Mouse (Mus musculus) hematopoietic stem cell, adult 5-6 weeks (primary cell): ENCODE results near the gene Tspyl2. TPM values are rescaled to one million over a fixed set of nuclear protein-coding genes. Genes with fewer than 3 reads are reported as not detected.
"Not testable (repeated sequence)": the region's sequence is repeated elsewhere in the genome, so short reads cannot be mapped to it uniquely, and the experiment has no call there.

ENCODE experiments used
- ATAC-seq, 2 experiments: fragments of 125-278 bp in 1 of 2; replicated peaks in 1 of 2; 2 replicates each; pipeline ENCODE4 v1.8.0; 2016 to 2017; ENCODE audit warnings: inconsistent platforms in 2 of 2, mild to moderate bottlenecking in 2 of 2, moderate number of reproducible peaks in 2 of 2, low read depth in 1 of 2, moderate TSS enrichment in 1 of 2; ENCODE audit not compliant: low FRiP score in 2 of 2, poor library complexity in 2 of 2, severe bottlenecking in 2 of 2, insufficient read depth in 1 of 2, low TSS enrichment in 1 of 2
- total RNA-seq: library from RNA; stranded (forward); fragments of 172-1452, 232-1000 nt; gene quantifications from 2 replicates; pipeline ENCODE4 v1.2.3, GENCODE M21; 2017

The Tspyl2 gene
- total RNA-seq = 34.0 and 39.6 TPM in 2 replicates

DNA sequence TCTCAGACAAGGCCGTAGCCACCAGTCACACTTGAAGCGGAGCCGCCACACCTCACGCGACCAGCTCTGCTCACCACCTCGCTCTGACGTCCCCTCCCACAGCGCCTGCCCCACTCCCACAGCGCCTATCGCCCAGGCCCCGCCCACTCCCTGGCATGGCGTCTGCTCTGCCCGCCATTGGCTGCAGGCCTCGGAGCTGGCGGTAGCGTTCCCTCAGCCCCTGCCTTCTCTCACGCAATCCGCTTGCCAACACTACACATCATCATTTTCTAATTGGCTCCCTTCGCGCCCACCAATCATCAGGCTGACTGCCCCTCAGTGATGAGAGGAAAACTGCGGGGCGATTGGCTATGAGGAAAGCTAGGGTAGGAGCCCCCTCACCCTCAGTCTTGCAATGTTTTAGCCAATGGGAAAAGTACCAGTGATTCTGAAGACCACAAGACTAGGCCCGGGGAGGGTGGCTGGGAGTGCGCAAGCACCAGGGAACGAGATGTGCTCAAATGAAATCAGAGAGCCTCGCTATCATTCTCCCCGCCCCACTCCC, at the start of gene Tspyl2:
Gene Tspyl2 (minus strand): TSS at position 68 of the 544 bp plus-strand sequence.
- peak; percentile 97 to 99 for ATAC-seq

DNA sequence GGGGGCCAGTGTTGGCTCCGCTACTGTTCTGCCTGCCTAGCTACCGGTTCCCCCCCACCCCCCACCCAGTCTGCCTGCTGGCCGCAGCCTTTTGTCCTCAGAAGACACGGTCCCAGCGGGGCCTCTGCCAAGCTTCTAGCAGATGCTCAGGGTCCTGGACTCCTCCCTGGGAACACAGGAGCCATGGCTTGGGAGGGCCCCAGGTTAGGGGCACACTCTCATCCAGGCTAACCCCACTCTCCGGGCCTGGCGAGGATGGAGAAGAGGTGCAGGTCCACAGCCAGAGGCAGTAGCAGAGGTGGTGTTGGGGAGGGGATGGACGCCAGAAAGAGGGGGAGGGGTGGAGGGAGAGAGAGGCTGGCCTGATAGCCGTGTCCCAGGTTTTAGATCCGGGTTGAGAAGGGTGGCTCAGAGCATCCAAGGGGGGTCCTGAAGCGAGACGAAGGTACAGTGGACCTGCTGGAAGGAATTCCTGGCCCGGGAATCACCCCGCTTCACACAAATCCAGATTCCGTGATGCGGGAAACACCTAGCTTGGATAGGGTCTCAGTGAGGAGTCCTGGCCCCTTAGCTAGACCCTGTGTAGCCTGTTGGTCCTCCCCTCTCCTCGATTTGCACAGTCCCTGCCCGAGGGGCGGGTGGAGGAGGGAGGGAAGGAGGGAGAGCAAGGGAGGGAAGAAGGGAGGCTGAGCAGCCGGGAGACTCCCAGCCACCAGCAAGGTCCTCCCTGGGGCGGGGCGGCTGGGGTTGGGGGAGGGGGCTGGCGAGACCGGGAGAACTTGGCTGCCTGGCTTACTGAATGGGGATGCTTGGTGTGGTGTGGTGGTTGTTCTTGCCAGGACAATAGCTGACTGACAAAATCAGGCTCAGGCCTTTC, 26.4 kb upstream of the Tspyl2 start, which contains the start of gene Gpr173:
Gene Gpr173 (minus strand): TSS at position 308 of the 877 bp plus-strand sequence.
- ATAC-seq = no peak

DNA sequence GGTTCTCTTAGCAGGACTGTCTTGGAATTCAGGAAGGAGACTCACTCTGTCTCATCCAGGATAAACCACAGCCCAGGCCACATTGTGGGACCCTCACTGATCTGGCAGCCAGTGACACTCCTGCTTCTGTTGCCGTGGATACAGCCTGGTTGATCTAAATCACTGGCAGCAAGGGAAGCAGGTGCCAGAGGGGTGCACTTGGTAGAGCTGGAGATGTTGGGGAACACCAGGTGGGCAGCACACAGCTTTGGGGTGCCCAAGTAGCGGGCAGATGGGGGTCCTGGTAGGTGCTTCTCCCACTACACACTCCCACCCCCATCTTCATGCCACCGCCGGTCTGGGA, 25.8 kb upstream of the Tspyl2 start:
- ATAC-seq = no peak

DNA sequence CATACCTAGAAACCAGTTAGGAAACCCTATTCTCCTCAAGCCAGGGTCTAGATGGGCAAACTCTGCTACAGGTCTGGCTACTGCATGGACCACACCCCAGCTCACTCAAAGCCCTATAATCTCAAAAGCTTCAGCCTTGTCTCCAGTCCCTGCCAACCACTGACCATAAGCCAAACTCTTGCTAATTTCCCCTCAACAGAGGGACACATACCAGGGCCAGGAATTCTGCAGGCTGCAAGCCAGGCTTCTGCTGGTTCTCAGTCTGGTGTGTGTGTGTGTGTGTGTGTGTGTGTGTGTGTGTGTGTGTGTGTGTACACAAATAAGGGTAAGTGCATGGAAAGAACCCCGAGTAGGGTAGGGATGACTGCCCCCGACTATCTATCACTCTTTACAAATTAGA, 24.2 kb upstream of the Tspyl2 start:
- no peak for ATAC-seq

DNA sequence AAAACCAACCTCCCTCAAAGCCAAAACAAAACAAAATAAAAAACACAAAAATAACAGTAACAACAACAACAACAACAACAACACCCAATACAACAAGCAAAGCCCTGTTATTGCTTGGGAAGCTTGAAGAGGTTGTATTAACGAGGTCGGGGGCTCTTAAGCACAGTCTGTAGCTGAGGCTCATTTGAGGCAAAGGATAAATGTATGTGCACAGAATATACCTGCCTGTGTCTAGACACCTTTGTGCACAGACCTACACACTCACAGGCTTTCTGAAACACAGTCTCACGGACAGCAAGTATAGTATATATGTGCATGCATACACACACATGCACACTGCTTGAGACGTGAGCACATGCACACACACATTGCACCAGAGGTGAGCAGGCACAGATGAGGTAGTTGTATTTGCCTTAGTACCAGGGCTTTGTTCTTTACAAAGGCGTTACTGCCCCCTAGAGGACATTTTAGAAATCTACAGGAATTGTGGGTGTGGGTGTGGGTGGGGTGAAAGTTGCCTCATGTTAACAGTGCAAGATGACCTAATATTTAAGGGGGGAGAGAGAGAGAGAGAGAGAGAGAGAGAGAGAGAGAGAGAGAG, 10.4 kb upstream of the Tspyl2 start:
- ATAC-seq = peak; percentile 59 to 75

DNA sequence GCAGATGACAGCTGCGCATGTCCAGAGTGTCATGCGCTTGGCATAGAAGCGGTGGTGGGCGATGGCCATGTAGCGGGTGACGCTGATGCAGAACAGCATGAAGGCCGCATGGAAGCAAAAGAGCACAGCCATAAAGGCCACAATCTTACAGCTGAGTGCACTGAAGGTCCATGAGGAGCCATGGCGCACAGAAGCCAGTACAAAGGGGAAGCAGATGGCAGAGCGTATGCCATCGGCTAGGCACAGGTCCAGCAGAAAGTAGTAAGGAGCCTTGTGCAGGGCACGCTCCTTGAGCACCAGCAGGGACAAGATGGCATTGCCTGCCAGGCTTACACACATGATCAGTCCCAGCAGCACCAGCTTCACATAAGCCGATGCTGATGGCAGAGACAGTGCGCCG, 4.8 kb upstream of the Tspyl2 start:
- no peak for ATAC-seq

DNA sequence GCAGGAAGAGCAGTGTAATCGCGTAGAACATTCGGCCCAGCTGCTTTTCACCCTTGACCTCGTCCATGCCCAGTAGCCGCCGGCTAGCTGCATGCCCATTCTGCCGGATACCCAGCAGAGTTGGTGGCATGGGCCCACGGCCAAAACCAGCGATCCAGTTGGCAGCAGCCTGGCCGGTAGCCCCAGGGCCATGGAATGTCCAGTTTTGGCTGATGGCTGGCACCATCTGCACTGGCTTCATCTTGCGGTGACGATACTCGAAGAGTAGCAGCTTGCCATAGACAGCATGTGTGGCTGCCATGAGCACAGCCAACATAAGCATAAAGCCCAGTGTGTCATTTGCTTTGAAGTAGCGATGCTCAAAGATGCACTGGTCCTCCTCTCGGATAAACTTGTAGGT, 4.4 kb upstream of the Tspyl2 start:
- no peak for ATAC-seq

DNA sequence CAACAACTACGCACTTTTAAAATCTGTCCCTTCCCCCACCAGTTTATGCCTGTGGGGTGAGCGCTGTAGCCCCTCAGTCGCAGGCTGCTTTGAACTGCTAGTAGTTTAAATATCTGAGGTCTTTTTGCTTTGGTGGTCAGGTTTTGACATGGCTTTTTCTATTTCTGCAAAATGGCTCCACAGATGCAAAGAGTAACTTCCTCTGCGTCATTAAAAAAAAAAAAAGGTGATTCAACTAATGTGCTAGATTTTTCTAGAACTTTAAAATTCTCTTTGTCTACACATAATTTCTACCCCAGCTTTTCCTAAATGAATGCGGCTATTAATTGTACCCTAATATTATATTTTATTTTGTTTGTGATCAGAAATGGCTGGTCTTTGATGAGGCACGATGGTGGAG, 678 bp upstream of the Tspyl2 start:
- no peak for ATAC-seq

DNA sequence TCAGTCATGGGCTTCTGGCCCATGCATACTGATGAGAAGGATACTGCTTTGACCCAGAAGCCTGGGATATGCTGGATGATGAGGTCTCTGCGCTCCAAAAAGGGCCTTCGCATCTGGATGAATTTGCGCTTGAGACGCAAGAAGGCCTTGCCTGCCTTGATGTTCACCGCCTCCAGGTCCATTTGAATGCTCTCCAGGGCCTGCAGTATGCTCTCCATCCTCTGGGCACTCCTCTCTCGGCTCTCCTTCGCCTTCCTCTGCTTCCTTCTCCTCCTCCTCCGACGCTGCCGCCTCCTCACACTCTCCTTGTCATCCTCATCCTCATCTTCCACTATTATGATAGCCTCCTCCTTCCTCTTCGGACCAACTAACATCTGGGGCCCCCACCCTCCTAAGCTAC, 729 bp downstream of the Tspyl2 start:
- no peak for ATAC-seq

DNA sequence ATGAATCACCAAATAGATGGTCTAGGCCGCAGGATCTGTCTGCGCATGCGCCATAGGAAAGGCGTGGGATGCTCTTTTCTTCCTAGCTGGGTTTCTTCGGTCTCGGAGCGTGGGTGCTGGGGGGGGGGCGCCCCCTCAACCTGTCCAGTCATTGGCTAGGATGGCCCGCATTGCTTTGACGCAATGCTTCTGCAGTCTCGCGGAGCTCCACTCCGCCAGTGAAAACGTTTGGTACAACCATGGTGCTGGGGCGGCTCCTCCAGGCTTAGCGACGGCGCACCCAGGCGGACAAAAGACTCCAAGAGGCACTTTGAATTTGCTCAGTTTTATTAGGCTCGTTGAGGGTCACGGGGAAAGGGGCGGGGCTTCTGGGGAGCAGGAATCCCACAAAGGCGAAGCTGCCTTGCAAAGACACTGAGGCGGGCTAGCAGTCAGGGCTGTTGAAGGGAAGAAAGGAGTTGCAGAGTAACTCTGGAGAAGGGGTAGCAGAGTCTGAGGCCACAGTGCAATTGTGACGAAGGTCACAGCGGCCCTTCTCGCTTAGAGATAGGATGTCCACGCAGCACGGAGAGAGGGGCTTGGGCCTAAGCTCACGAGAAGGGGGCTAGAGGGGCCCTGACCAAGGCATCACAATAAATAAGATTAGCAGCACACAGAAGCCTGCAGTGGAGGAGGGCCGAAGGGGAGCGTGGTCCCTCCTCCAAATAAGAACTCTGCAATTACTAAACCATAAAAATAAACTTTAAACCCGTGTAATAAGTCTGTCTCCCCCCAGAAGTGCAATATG, 5.5 kb downstream of the Tspyl2 start:
- peak; percentile 99 to 100 for ATAC-seq

DNA sequence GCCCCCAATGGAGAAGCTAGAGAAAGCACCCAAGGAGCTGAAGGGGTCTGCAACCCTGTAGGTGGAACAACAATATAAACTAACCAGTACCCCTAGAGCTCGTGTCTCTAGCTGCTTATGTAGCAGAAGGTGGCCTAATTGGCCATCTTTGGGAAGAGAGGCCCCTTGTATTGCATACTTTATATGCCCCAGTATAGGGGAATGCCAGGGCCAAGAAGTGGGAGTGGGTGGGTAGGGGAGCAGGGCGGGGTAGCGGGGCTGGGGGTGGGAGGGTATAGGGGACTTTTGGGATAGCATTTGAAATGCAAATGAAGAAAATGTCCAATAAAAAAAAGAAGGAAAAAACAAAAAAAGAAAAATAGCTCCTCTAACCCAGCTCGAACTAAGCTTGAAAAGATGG, 6.1 kb downstream of the Tspyl2 start:
- not testable (repeated sequence) for ATAC-seq

DNA sequence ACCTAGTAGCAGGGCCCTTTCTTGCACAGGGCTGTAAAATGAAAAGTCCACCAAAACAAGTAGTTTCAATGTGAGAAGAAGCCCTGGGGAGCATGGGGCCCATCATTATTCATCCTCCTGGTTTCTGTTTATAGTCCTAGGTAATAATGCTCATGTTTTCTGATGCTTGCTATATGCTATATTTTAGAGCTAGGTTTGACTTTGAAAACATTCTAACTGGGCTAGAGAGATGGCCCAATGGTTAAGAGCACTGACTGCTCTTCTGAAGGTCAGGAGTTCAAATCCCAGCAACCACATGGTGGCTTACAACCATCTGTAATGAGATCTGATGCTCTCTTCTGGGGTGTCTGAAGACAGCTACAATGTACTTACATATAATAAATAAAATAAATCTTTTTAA, 12.8 kb downstream of the Tspyl2 start:
- not testable (repeated sequence) for ATAC-seq

DNA sequence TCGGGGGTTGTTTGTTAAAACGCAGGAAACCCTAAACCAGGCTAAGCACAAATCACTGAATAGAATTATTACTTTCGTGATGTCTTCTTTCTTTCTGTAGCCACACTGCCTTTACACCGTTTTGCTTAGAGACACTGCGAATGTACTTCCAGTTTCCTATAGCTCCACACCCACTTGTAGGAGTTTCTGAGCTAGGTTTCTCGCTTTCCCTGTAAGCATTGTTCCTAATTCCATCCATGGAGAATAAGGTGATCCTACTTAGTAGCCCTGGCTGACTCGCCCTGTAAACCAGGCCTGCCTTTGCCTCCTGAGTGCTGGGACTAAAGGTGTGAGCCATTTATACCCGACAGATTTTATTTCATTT, 14.6 kb downstream of the Tspyl2 start:
- ATAC-seq = no peak

DNA sequence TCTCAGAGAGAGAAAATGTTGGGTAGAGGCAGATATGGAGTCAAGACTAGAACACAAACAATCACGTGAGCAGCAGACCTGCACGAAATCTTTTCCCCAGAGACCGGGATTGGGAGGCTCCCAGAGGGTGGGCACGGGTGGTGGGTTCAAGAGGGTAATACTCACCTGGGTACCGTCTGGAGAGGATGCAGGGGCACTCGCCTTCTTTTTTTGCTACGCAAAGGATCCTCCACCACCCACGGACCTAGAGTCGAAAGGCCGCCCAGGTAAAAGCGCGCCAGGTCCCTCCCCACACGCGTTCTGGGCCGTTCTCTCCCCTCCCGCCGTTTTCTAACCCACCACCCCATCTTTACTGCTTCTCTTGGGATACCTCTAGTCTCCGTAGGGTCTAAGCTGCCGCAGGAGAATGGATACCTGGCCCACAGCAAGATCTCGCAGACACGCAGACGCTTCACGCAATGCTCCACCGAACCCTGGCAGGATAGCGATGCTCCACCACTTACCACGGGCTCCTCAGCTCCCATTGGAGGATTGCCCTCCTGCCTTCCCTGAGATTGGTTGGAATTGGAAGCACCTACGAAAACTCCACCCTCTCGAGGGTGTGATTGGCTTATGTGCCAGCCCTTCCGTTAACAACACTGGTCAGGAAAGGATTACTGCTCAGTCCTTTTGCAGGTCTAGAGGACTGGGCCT, 15.1 kb downstream of the Tspyl2 start, which contains the start of gene Kantr:
Gene Kantr (minus strand): TSS at position 500 of the 693 bp plus-strand sequence.
- ATAC-seq = peak; percentile 99 to 100

DNA sequence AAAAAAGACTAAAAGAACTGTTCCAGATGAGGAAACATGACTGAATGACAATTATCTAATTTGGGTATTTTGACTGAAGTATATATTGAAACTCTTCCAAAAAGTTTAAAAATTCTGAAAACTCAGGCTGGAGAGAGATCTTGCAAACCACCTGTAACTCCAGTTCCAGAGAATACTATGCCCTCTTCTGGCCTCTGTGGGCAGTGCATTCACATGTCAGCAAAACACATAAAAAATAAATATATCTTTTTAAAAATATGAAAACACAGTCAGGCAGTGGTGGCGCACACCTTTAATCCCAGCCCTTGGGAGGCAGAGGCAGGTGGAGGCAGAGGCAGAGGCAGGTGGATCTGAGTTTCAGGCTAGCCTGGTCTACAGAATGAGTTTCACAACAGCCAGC, 18.6 kb downstream of the Tspyl2 start:
- no peak for ATAC-seq

DNA sequence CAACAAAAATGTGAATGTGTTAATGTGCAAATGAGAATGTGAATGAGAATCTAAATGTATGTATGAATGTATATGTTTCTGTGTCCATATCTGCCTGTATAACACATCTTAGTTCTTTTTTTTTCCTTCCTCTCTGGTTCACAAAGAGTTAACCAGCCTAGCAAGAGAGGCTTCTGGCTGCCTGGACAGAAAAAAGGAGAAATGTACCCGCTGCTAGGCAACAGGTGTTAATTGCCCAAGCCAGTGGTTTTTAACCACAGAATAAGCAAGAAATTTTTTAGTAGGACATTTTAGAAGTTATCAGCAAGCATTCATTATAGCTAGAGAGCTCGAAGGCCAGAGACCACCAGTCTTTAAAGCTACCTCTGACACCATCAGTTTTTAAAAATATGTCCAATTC, 19.4 kb downstream of the Tspyl2 start:
- ATAC-seq = peak; percentile 54 to 62

DNA sequence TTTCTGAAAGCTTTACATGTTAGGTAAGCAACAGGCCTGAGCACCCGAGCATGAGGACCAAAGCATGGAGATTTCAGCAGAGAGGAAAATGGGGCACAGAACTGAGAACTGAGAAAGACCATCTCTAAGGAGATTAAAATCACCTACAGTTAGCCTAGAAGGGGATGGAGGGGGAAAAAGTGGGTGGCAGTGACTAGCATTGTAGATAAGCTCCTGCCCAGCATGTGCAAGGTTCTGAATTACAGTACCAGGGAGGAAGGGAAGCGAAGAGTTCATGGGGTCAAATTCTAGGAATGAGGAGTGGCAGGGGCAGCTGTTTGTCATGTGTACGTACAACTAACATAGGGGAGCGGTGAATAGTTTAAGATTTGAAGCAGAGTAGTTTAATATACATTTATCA, 21.7 kb downstream of the Tspyl2 start:
- no peak for ATAC-seq
